Mouse (Mus musculus) embryonic facial prominence, embryonic 11.5 days (tissue): ENCODE results near the gene Rfx8. TPM values are rescaled to one million over a fixed set of nuclear protein-coding genes. Genes with fewer than 3 reads are reported as not detected.
A peak's percentile ranks its signal among the peaks of the same experiment; 100 is the strongest.
"Not testable (repeated sequence)": the region's sequence is repeated elsewhere in the genome, so short reads cannot be mapped to it uniquely, and the experiment has no call there.

Source experiments
- ATAC-seq: fragments of 200-750 bp; cut with Nextera tagmentation; replicated peaks from 2 replicates; pipeline ENCODE4 v1.8.0; 2017; ENCODE audit warnings: low read depth; ENCODE audit not compliant: insufficient number of reproducible peaks, low FRiP score, low TSS enrichment
- DNase-seq: peaks from one replicate; pipeline ENCODE4 v3.0.0-alpha.2; 2015; ENCODE audit warnings: low spot score
- H3K27ac ChIP-seq: fragments of 300-500 bp; sonication (generic); replicated peaks from 2 replicates; pipeline ENCODE4 v1.5.1; 2014; ENCODE audit warnings: mild to moderate bottlenecking, low read depth, low read length, control low read depth
- H3K27me3 ChIP-seq: fragments of 300-500 bp; sonication (generic); 2 replicates; pipeline ENCODE4 v1.6.1; 2014; ENCODE audit warnings: mild to moderate bottlenecking, low read length, moderate library complexity, mixed read lengths; ENCODE audit not compliant: control insufficient read depth, insufficient read depth
- H3K36me3 ChIP-seq: fragments of 300-500 bp; sonication (generic); replicated peaks from 2 replicates; pipeline ENCODE4 v1.6.1; 2014; ENCODE audit warnings: low read depth, mild to moderate bottlenecking, low read length, moderate library complexity, mixed read lengths; ENCODE audit not compliant: control insufficient read depth, insufficient read depth
- H3K4me1 ChIP-seq: fragments of 300-500 bp; sonication (generic); 2 replicates; pipeline ENCODE4 v1.6.1; 2014; ENCODE audit warnings: low read length, mixed read lengths; ENCODE audit not compliant: control insufficient read depth, insufficient read depth
- H3K4me2 ChIP-seq: fragments of 300-500 bp; sonication (generic); 2 replicates; pipeline ENCODE4 v1.6.1; 2014; ENCODE audit warnings: low read depth, mild to moderate bottlenecking, control low read depth, low read length, moderate library complexity
- H3K4me3 ChIP-seq: fragments of 300-500 bp; sonication (generic); 2 replicates; pipeline ENCODE4 v1.5.1; 2014; ENCODE audit warnings: low read depth, low read length, control low read depth
- H3K9ac ChIP-seq: fragments of 300-500 bp; sonication (generic); replicated peaks from 2 replicates; pipeline ENCODE4 v1.6.1; 2014; ENCODE audit warnings: mild to moderate bottlenecking, control low read depth, low read length
- H3K9me3 ChIP-seq: fragments of 300-500 bp; sonication (generic); replicated peaks from 2 replicates; pipeline ENCODE4 v1.6.1; 2016; ENCODE audit warnings: mild to moderate bottlenecking, low read length, inconsistent platforms, mixed read lengths; ENCODE audit not compliant: control insufficient read depth
- WGBS: fragments of 180-500 bp; shearing (Covaris S2); extraction: QIAGEN DNeasy Blood & Tissue Kit; methylation state at CpG from one replicate; pipeline ENCODE4 v1.1.7; 2014; 5-methylcytosine and 5-hydroxymethylcytosine counted together
- polyA plus RNA-seq: library from polyadenylated mRNA; unstranded; fragments of >200 nt; fragmentation: Nextera tagmentation; extraction: Ambion mirVana; gene quantifications from 2 replicates; pipeline ENCODE4 v1.2.1, GENCODE M21; 2014

Gene Rfx8
- polyA plus RNA-seq, 1 experiment from 2014 or later = 2.1 TPM

DNA sequence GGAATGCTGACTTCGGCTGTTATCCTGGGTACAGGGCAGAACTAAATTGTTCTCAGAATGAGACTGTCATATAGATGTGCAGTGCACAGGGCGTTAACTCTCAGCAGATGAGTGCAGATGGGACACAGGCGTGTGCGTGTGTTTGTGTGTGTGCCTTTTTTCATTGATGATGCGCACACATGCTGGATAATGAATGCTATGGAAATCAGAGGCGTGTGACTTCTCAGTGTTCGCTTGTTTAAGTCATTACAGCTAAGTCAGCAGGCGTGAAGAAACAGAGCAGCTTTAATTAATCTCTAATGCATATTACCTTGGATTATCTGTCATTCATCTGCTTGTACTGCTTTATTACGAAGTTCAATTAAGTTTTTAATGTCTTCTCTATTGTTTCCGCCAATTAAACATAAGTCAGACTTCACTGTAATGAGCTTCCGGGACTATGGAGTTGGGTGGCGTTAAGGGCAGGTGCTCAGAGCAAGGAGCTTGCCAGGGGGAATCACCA lies 54.0 kb downstream of the Rfx8 start:
- no peaks in the 10 kb centered on the region for H3K36me3 ChIP-seq
- no peak overlapping the region for H3K27ac ChIP-seq
- ATAC-seq (no peak), DNase-seq (no peak)
- no peaks in the 10 kb centered on the region for H3K4me1 ChIP-seq
- no peak overlapping the region for H3K4me3 ChIP-seq
- WGBS = 86% methylated on average over 12 of the region's 12 CpGs
- no peak overlapping the region for H3K4me2 ChIP-seq
- H3K9me3 ChIP-seq = no peaks in the 10 kb centered on the region
- no peak overlapping the region for H3K9ac ChIP-seq
- H3K27me3 ChIP-seq = no peaks in the 10 kb centered on the region

DNA sequence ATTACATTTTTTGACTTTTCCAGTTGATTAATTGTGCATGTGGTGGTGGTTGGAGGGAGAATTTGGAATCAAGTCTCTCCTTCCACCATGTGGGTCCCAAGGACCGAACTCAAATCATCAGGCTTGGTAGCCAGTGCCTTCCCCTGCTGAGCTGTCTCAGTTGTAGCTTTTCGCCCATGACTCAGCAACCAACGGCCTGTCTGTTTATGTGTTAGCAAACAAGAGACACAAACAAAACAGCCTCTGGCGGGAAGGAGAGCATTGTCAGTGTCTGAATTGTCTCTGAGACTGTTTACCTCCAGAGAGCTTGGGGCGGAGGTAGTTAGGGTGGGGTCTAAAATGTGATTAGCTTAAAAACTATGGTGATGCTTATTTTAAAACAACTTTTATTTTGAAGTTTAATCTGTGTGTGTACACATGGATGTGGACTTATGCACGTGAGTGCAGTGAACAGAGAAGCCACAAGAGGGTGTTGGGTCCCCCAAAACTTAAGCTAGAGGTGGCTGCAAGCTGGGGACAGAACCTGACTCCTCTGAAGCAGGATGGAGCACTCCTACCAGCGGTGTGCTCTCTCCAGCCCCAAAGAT lies 56.7 kb downstream of the Rfx8 start:
- ATAC-seq (no peak), DNase-seq (no peak)
- 87% methylated on average over 7 of the region's 7 CpGs for WGBS
- H3K4me2 ChIP-seq = no peak overlapping the region
- no peak overlapping the region for H3K9ac ChIP-seq
- H3K36me3 ChIP-seq = no peaks in the 10 kb centered on the region
- no peaks in the 10 kb centered on the region for H3K27me3 ChIP-seq
- no peaks in the 10 kb centered on the region for H3K4me1 ChIP-seq
- H3K9me3 ChIP-seq = no peaks in the 10 kb centered on the region
- no peak overlapping the region for H3K4me3 ChIP-seq
- H3K27ac ChIP-seq = no peak overlapping the region

DNA sequence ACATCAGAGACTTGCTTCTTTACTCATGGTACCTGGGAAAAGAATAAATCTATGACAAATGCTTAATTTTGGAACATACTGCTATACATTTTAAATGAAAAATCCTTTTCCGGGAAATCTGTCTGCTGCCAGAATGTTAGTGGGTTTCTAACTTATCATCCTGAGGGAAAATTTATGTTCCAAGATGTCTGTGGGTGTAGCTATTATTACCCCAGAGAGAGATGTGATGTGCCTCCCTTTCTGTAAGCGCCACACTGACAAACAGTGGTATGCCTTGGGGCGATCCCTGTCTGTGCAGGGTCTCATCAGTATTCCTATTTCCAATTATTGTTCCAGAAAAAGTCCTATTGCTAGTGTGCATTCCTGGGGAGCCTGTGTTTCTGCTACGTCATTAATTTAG lies 57.7 kb downstream of the Rfx8 start:
- Histone ChIP-seq H3K9ac (no peak overlapping the region), H3K27ac (no peak overlapping the region), H3K36me3 (no peaks in the 10 kb centered on the region), H3K9me3 (no peaks in the 10 kb centered on the region), H3K4me3 (no peak overlapping the region), H3K27me3 (no peaks in the 10 kb centered on the region), H3K4me2 (no peak overlapping the region), H3K4me1 (no peaks in the 10 kb centered on the region)
- 86% methylated on average over 4 of the region's 4 CpGs for WGBS
- no peak for DNase-seq
- ATAC-seq = no peak

DNA sequence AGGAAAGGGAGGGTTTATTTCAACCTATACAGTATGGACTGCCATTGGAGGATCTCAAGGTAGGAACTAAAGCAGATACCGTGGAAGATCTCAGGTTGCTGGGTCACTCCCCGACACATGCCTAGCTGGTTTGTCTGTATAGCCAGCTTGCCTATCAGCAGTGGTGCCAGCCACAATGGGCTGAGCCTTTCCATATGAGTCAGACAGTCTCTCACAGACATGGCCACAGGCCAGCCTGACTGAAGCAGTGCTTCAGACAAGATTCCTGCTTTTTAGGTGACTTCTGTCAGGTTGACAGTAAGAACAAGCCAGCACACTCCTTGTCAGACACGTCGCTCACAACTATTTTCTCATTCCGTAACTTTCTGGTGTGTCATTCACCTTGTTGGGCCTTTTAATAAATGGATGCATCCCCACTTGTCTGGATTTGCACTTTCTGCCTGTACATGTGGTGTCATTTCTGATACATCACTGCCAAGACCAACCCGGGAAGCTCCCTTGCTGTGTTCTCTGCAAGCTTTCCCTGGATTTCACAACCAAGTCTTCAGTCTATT lies 63.7 kb downstream of the Rfx8 start:
- Histone ChIP-seq H3K27me3 (0 out of 2 replicates have a peak, but pooled peaks cover 2% of the 10 kb centered on the region), H3K4me1 (no peaks in the 10 kb centered on the region), H3K9me3 (no peaks in the 10 kb centered on the region), H3K27ac (no peak overlapping the region), H3K4me3 (no peak overlapping the region), H3K9ac (no peak overlapping the region), H3K4me2 (no peak overlapping the region), H3K36me3 (no peaks in the 10 kb centered on the region)
- ATAC-seq (no peak), DNase-seq (no peak)
- WGBS = 89% methylated on average over 6 of the region's 6 CpGs

DNA sequence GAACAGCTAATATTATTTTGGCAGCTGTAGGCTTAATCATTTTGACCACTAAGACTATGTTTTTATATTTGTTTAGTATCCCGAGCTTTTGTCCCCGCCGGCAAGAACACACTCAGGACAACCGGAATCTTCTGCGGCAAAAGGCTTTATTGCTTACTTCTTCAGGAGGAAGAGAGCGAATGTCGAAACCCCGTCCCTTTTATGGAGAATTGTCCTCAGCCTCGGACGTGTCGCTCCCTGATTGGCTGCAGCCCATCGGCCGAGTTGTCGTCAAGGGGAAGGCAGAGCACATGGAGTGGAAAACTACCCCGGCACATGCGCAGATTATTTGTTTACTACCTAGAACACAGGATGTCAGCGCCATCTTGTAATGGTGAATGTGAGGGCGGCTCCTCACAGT lies 65.9 kb downstream of the Rfx8 start:
- H3K4me2 ChIP-seq, DNase-seq, H3K36me3 ChIP-seq, H3K4me3 ChIP-seq, H3K9ac ChIP-seq, H3K9me3 ChIP-seq, H3K27ac ChIP-seq, ATAC-seq, H3K4me1 ChIP-seq: not testable (repeated sequence)
- 85% methylated on average over 18 of the region's 18 CpGs for WGBS
- H3K27me3 ChIP-seq = peaks cover 17% of the 10 kb centered on the region

DNA sequence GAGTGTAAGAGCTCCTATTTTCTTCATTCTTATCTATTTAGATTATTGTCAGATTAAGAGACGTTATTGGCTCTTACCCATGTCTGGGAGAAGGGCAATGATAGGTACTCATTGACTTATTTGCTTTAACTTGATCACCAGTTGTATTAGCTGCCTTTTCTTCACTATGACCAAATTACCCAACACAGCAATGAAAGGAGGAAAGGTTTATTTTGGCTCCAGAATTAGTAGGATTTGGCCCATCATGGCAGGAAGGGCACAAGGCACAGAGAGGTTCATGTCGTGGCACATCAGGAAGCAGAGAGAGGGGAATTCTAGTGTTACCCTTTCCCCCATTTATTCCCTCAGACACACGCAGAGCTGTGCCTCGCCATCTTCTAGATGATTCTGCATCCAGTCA lies 67.8 kb downstream of the Rfx8 start:
- no peaks in the 10 kb centered on the region for H3K9me3 ChIP-seq
- DNase-seq (no peak), ATAC-seq (no peak)

DNA sequence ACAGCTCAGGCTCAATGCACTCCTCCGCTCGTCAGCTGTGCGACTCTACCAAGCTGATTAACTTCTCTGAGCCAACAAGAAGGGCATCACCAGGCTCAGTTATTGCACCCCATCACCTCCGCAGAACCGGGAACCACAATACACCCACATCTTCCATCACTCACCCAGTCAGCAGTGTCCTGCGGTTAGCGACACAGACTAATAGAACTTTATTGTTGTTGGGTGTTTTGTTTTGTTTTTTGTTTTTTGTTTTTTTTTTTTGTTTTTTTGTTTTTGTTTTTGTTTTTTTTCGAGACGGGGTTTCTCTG lies 69.6 kb downstream of the Rfx8 start, which contains the start of gene Creg2:
Creg2 (minus strand) TSS at position 234 of the 308 bp plus-strand sequence.
- H3K4me3 ChIP-seq = peak within 1 kb of the TSS; percentile 51
- H3K9me3 ChIP-seq = no peaks in the 10 kb centered on the region
- peak within 1 kb of the TSS; percentile 96 for H3K4me2 ChIP-seq
- H3K27me3 ChIP-seq = peaks cover 25% of the 10 kb centered on the region
- peak within 1 kb of the TSS; percentile 41 for H3K9ac ChIP-seq
- no peak within 1 kb of the TSS for H3K27ac ChIP-seq
- WGBS = 42% methylated on average over 9 of the region's 9 CpGs
- DNase-seq (no peak), ATAC-seq (no peak)
- no peaks in the 10 kb centered on the region for H3K36me3 ChIP-seq
- H3K4me1 ChIP-seq = peaks cover 5% of the 10 kb centered on the region; the same call in 1 of the 2 replicates

More for the DNA sequence above, 67.8 kb downstream of the Rfx8 start:
- H3K9ac ChIP-seq = no peak overlapping the region
- H3K27me3 ChIP-seq = peaks cover 22% of the 10 kb centered on the region
- H3K36me3 ChIP-seq = no peaks in the 10 kb centered on the region
- no peak overlapping the region for H3K4me2 ChIP-seq
- 86% methylated on average over 4 of the region's 4 CpGs for WGBS
- H3K4me3 ChIP-seq = no peak overlapping the region
- H3K27ac ChIP-seq = no peak overlapping the region
- H3K4me1 ChIP-seq = peaks cover 5% of the 10 kb centered on the region; the same call in 1 of the 2 replicates

DNA sequence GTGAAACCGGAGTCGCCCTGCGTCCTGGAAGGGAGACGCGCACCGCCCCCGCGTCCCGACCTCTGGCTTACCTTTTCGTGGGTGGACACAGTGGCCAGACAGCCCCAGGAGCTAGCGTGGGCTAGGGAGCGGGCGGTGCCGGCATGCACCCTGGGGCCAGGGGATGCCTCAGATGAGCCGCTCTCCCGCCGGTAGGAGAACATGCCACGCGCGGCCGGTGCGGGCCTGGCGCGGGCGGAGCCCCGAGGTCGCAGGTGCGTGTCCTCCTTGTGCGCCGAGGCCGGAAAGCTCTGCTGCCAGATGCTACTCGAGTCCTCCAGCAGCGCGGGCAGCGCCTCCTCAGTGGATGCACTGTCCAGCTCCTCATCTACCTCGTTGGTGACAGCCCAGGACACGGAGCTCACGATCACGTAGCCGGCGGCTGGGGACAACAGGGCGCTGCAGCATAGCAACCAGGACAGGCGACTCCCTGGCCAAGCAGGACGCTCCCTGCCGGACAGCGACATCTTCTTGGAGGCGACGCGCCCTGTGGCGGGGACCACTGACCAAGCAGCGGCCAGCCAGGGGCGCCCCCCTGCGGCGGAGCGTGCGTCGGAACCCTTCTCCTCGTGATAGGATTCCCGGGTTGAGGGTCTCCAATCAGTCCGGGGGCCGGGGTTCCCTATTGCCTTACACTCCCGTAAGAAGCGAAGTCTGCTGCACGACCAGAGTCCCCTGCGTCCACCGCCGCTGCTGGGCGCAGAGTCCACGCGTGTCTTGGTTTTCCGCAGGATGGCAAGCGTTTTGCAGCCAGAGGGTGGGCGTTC lies 70.2 kb downstream of the Rfx8 start:
- peaks cover 25% of the 10 kb centered on the region for H3K27me3 ChIP-seq
- 1% methylated on average over 64 of the region's 73 CpGs for WGBS
- H3K4me3 ChIP-seq = peak overlapping the region; percentile 51
- DNase-seq = peak; percentile 83
- H3K9ac ChIP-seq = peak overlapping the region; percentile 41
- H3K4me2 ChIP-seq = peak overlapping the region; percentile 96
- peaks cover 5% of the 10 kb centered on the region; the same call in 1 of the 2 replicates for H3K4me1 ChIP-seq
- H3K36me3 ChIP-seq = no peaks in the 10 kb centered on the region
- peak; percentile 70 for ATAC-seq
- no peak overlapping the region for H3K27ac ChIP-seq
- no peaks in the 10 kb centered on the region for H3K9me3 ChIP-seq
